ENCODE assay signal across 11 mouse cellular contexts in the genomic region with DNA sequence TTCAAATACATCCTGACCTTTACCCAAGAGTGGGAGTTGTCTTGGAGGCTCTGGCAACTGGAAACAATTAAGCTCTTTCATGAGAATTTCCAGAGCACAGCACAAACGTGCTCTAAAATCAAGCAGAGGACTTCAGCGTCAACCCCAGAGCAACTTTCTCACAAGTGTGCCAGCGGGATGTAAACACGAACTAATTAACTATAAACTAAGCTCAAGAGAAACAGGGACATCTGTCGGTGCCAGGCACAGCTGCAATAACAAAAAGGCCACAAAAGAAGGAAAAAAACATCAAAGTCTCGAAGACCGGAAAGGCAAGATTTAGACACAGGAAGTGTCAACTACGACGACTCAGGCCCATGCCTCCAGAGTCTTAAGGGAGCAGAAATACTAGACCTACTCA. TPM values are rescaled to one million over a fixed set of nuclear protein-coding genes. Genes with fewer than 3 reads are reported as not detected.
A peak's percentile ranks its signal among the peaks of the same experiment; 100 is the strongest.
DNase-seq lines count a peak whose midpoint lies in the region; ATAC-seq lines count a peak whose summit lies in the region.
"Had no signal": no experiment of that assay in that cellular context is flagged by ENCODE, and none has a peak within 500 bp of the region (broad histone marks: within the 10 kb centered on the region; RNA-seq: fewer than 3 reads in every experiment).

No protein-coding gene starts in this region.

- 57% methylated on average over 9 of the region's 9 CpGs for WGBS in hindbrain, embryonic 11.5 days
- WGBS in hindbrain, embryonic 16.5 days = 36% methylated on average over 9 of the region's 9 CpGs
- 13% methylated on average over 9 of the region's 9 CpGs for WGBS in embryonic facial prominence, embryonic 13.5 days
- 9% methylated on average over 9 of the region's 9 CpGs for WGBS in limb, embryonic 12.5 days

- ATAC-seq in hindbrain, embryonic 11.5 days (ENCODE audit: low FRiP score) = no peak
- ATAC-seq in hindbrain, embryonic 16.5 days = no peak
- ATAC-seq in embryonic facial prominence, embryonic 13.5 days (ENCODE audit: insufficient number of reproducible peaks, insufficient read depth, low FRiP score, low TSS enrichment, low read depth) = no peak
- ATAC-seq in limb, embryonic 12.5 days (ENCODE audit: insufficient number of reproducible peaks, insufficient read depth, low FRiP score, low TSS enrichment, low read depth) = no peak

- DNase-seq in hindbrain, embryonic 11.5 days (ENCODE audit: low spot score) = peak; percentile 17
- DNase-seq in CD4-positive, CD25-positive, alpha-beta regulatory T cell, adult 2 months (ENCODE audit: low read depth, low spot score) = peak; percentile 13
- DNase-seq in cerebellum, postnatal 4 days (ENCODE audit: low spot score in 2 of 2) = no peak
- no peak for DNase-seq in heart, postnatal 25 days (ENCODE audit: low spot score)
- DNase-seq in left cerebral cortex, postnatal 4 days = no peak
- DNase-seq: kidney, adult 11 months; lung, adult 2 months had no signal

- no peak overlapping the region for H3K4me3 ChIP-seq in hindbrain, embryonic 11.5 days (ENCODE audit: low read depth, low read length)
- H3K4me3 ChIP-seq in hindbrain, embryonic 16.5 days (ENCODE audit: low read length) = no peak overlapping the region
- no peak overlapping the region for H3K4me3 ChIP-seq in embryonic facial prominence, embryonic 13.5 days
- H3K4me3 ChIP-seq in limb, embryonic 12.5 days (replicated peaks) = no peak overlapping the region

- H3K4me2 ChIP-seq in hindbrain, embryonic 11.5 days (replicated peaks; ENCODE audit: low read depth, low read length) = no peak overlapping the region
- no peak overlapping the region for H3K4me2 ChIP-seq in hindbrain, embryonic 16.5 days (ENCODE audit: low read length)
- H3K4me2 ChIP-seq in embryonic facial prominence, embryonic 13.5 days = peak overlapping the region; percentile 26
- peak overlapping the region; percentile 18 for H3K4me2 ChIP-seq in limb, embryonic 12.5 days

- H3K27ac ChIP-seq in hindbrain, embryonic 11.5 days (ENCODE audit: low read depth, low read length) = no peak overlapping the region
- no peak overlapping the region for H3K27ac ChIP-seq in hindbrain, embryonic 16.5 days (ENCODE audit: low read depth, low read length)
- peak overlapping the region; percentile 89 for H3K27ac ChIP-seq in embryonic facial prominence, embryonic 13.5 days
- peak overlapping the region; percentile 86 for H3K27ac ChIP-seq in limb, embryonic 12.5 days

- no peak overlapping the region for H3K9ac ChIP-seq in hindbrain, embryonic 11.5 days (ENCODE audit: low read depth, low read length)
- no peak overlapping the region for H3K9ac ChIP-seq in hindbrain, embryonic 16.5 days (ENCODE audit: low read depth, low read length)
- 0 out of 2 replicates have a peak overlapping the region, but pooled peaks have one; percentile 36 for H3K9ac ChIP-seq in embryonic facial prominence, embryonic 13.5 days
- no peak overlapping the region for H3K9ac ChIP-seq in limb, embryonic 12.5 days (replicated peaks)

- H3K27me3 ChIP-seq in hindbrain, embryonic 11.5 days (ENCODE audit: control insufficient read depth, insufficient read depth, low read length) = no peaks in the 10 kb centered on the region
- no peaks in the 10 kb centered on the region for H3K27me3 ChIP-seq in hindbrain, embryonic 16.5 days (replicated peaks; ENCODE audit: control insufficient read depth, insufficient read depth, low read length)
- H3K27me3 ChIP-seq in embryonic facial prominence, embryonic 13.5 days = no peaks in the 10 kb centered on the region
- no peaks in the 10 kb centered on the region for H3K27me3 ChIP-seq in limb, embryonic 12.5 days

- no peaks in the 10 kb centered on the region; the same call in 1 of the 2 replicates for H3K36me3 ChIP-seq in hindbrain, embryonic 11.5 days (ENCODE audit: control insufficient read depth, insufficient read depth, low read length)
- H3K36me3 ChIP-seq in hindbrain, embryonic 16.5 days (ENCODE audit: control insufficient read depth, insufficient read depth, low read length) = peaks cover 24% of the 10 kb centered on the region
- H3K36me3 ChIP-seq in embryonic facial prominence, embryonic 13.5 days = peaks cover 65% of the 10 kb centered on the region
- peaks cover 76% of the 10 kb centered on the region for H3K36me3 ChIP-seq in limb, embryonic 12.5 days

- no peaks in the 10 kb centered on the region for H3K4me1 ChIP-seq in hindbrain, embryonic 11.5 days (replicated peaks; ENCODE audit: control insufficient read depth, insufficient read depth, low read length)
- H3K4me1 ChIP-seq in hindbrain, embryonic 16.5 days (ENCODE audit: control insufficient read depth, insufficient read depth, low read depth, low read length) = no peaks in the 10 kb centered on the region
- H3K4me1 ChIP-seq in embryonic facial prominence, embryonic 13.5 days = peaks cover 14% of the 10 kb centered on the region
- H3K4me1 ChIP-seq in limb, embryonic 12.5 days (replicated peaks) = peaks cover 18% of the 10 kb centered on the region

- intact Hi-C loops in heart, postnatal 25 days (cut with DNase I) = no loop called here
- intact Hi-C loops in left cerebral cortex, postnatal 4 days (cut with DNase I) = loop anchor here (10.0 kb wide), 1 partner anchor 283 kb away; no protein-coding TSS in a partner anchor

- no peaks in the 10 kb centered on the region for H3K9me3 ChIP-seq in hindbrain, embryonic 11.5 days (ENCODE audit: control insufficient read depth, low read length)
- no peaks in the 10 kb centered on the region for H3K9me3 ChIP-seq in hindbrain, embryonic 16.5 days (ENCODE audit: control insufficient read depth, low read length)
- H3K9me3 ChIP-seq in embryonic facial prominence, embryonic 13.5 days = no peaks in the 10 kb centered on the region
- no peaks in the 10 kb centered on the region for H3K9me3 ChIP-seq in limb, embryonic 12.5 days

RNA-seq across cellular contexts. Expression of a gene that starts 23.2 kb away (rescaled TPM):
- 139 and 140 TPM in 2 replicates for polyA plus RNA-seq in hindbrain, embryonic 11.5 days (2014; fragmentation: Nextera tagmentation; extraction: Ambion mirVana)
- polyA plus RNA-seq in hindbrain, embryonic 16.5 days (2015; fragmentation: Nextera tagmentation; extraction: Ambion mirVana) = 95.8 and 105 TPM in 2 replicates
- polyA plus RNA-seq in embryonic facial prominence, embryonic 13.5 days (2015; fragmentation: Nextera tagmentation; extraction: Ambion mirVana) = 71.7 and 79.5 TPM in 2 replicates
- 68.5 and 86.8 TPM in 2 replicates for polyA plus RNA-seq in limb, embryonic 12.5 days (2016; fragmentation: Nextera tagmentation; extraction: Ambion mirVana)
- 100 to 1,000 TPM; 199 to 201 TPM for total RNA-seq in heart, postnatal 25 days (2021)
- total RNA-seq in left cerebral cortex, postnatal 4 days (2021) = 10 to 100 TPM; 80.5 to 83.4 TPM

RNA-seq across cellular contexts. Expression of a gene that starts 50.3 kb away (rescaled TPM):
- polyA plus RNA-seq in hindbrain, embryonic 11.5 days (2014; fragmentation: Nextera tagmentation; extraction: Ambion mirVana) = not detected in 2 replicates
- polyA plus RNA-seq in hindbrain, embryonic 16.5 days (2015; fragmentation: Nextera tagmentation; extraction: Ambion mirVana) = not detected in 2 replicates
- 1.7 and 1.9 TPM in 2 replicates for polyA plus RNA-seq in embryonic facial prominence, embryonic 13.5 days (2015; fragmentation: Nextera tagmentation; extraction: Ambion mirVana)
- polyA plus RNA-seq in limb, embryonic 12.5 days (2016; fragmentation: Nextera tagmentation; extraction: Ambion mirVana) = not detected in 2 replicates
- total RNA-seq in heart, postnatal 25 days (2021) = not detected
- under 1 TPM; 0.24 to 0.50 TPM for total RNA-seq in left cerebral cortex, postnatal 4 days (2021)
- total RNA-seq: neutrophil, adult 5-6 weeks had no signal

Comparison
In these comparisons a context has a peak if more than half of its experiments do, and no peak if none do; other contexts are left out.
1. DNase-seq: peak in hindbrain, embryonic 11.5 days (single experiment) and CD4-positive, CD25-positive, alpha-beta regulatory T cell, adult 2 months (single experiment); none in cerebellum, postnatal 4 days (0 of 2), heart, postnatal 25 days (single experiment) and left cerebral cortex, postnatal 4 days (single experiment).
2. H3K27ac ChIP-seq: peak in embryonic facial prominence, embryonic 13.5 days (single experiment) and limb, embryonic 12.5 days (single experiment); none in hindbrain, embryonic 11.5 days (single experiment) and hindbrain, embryonic 16.5 days (single experiment).
3. H3K4me2 ChIP-seq: peak in embryonic facial prominence, embryonic 13.5 days (single experiment) and limb, embryonic 12.5 days (single experiment); none in hindbrain, embryonic 11.5 days (single experiment) and hindbrain, embryonic 16.5 days (single experiment).